Mouse (Mus musculus) erythroblast, embryonic 14.5 days (primary cell): Measurements from ENCODE around the gene Cacna2d1.

Source experiments
- GATA1 ChIP-seq: IDR thresholded peaks from 2 replicates; pipeline ENCODE4 v1.6.1; 2012; ENCODE audit warnings: low read length, inconsistent platforms, mixed read lengths
- TAL1 ChIP-seq: IDR thresholded peaks from 3 replicates; pipeline ENCODE4 v1.6.1; 2012; ENCODE audit warnings: low read length, inconsistent platforms, mixed read lengths

GRCm38 (mm10) chr5:16314242-16314641 lies 379.8 kb downstream of the Cacna2d1 start:
- TF ChIP-seq GATA1 = no peak
- no peak for TF ChIP-seq TAL1
